Mouse (Mus musculus) midbrain, embryonic 10.5 days (tissue): Measurements from ENCODE around the gene Rdh1. TPM values are rescaled to one million over a fixed set of nuclear protein-coding genes. Genes with fewer than 3 reads are reported as not detected.

Source experiments
- DNase-seq: peaks from one replicate; pipeline ENCODE4 v3.0.0-alpha.2; 2017; ENCODE audit warnings: low spot score
- H3K27ac ChIP-seq: fragments of 300-500 bp; sonication (generic); replicated peaks from 2 replicates; pipeline ENCODE4 v1.5.1; 2016; ENCODE audit warnings: mild to moderate bottlenecking
- H3K27me3 ChIP-seq: fragments of 300-500 bp; sonication (generic); 2 replicates; pipeline ENCODE4 v1.6.1; 2016; ENCODE audit warnings: low read depth, mild to moderate bottlenecking; ENCODE audit not compliant: poor library complexity, severe bottlenecking
- H3K36me3 ChIP-seq: fragments of 300-500 bp; sonication (generic); 2 replicates; pipeline ENCODE4 v1.6.1; 2016; ENCODE audit warnings: mild to moderate bottlenecking, moderate library complexity
- H3K4me1 ChIP-seq: fragments of 300-500 bp; sonication (generic); 2 replicates; pipeline ENCODE4 v1.6.1; 2016
- H3K4me3 ChIP-seq: fragments of 300-500 bp; sonication (generic); 2 replicates; pipeline ENCODE4 v1.5.1; 2016; ENCODE audit warnings: mild to moderate bottlenecking, moderate library complexity
- H3K9me3 ChIP-seq: fragments of 300-500 bp; sonication (generic); replicated peaks from 2 replicates; pipeline ENCODE4 v1.6.1; 2016; ENCODE audit warnings: mild to moderate bottlenecking
- WGBS: fragments of 180-500 bp; shearing (Covaris S2); methylation state at CpG from one replicate; pipeline ENCODE4 v1.1.7; 2016; 5-methylcytosine and 5-hydroxymethylcytosine counted together
- polyA plus RNA-seq: library from polyadenylated mRNA; unstranded; fragments of >200 nt; fragmentation: Nextera tagmentation; extraction: Ambion mirVana; gene quantifications from 2 replicates; pipeline ENCODE4 v1.2.1, GENCODE M21; 2016

The Rdh1 gene
- polyA plus RNA-seq: 0.02 and 0.04 TPM in 2 replicates

- Histone ChIP-seq H3K9me3 (no peaks in the 10 kb centered on the region), H3K36me3 (no peaks in the 10 kb centered on the region), H3K4me3 (no peak within 1 kb of the TSS), H3K27me3 (no peaks in the 10 kb centered on the region), H3K4me1 (no peaks in the 10 kb centered on the region), H3K27ac (no peak within 1 kb of the TSS)
- 80% methylated on average over 9 of the region's 9 CpGs for WGBS
- no peak for DNase-seq
These were observed at the start of gene Rdh1, which contains the start of gene Rdh16f1 for GRCm38 (mm10) chr10:127759181-127760110. Gene Rdh1 (plus strand): TSS chr10:127759721. Gene Rdh16f1 (plus strand): TSS chr10:127759787.

GRCm38 (mm10) chr10:127710331-127710730, 49.2 kb upstream of the Rdh1 start:
- 85% methylated on average over 13 of the region's 13 CpGs for WGBS
- no peaks in the 10 kb centered on the region for H3K9me3 ChIP-seq
- H3K4me1 ChIP-seq: no peaks in the 10 kb centered on the region
- H3K27ac ChIP-seq: no peak overlapping the region
- no peak for DNase-seq
- no peaks in the 10 kb centered on the region for H3K36me3 ChIP-seq
- no peak overlapping the region for H3K4me3 ChIP-seq
- no peaks in the 10 kb centered on the region for H3K27me3 ChIP-seq

DNA sequence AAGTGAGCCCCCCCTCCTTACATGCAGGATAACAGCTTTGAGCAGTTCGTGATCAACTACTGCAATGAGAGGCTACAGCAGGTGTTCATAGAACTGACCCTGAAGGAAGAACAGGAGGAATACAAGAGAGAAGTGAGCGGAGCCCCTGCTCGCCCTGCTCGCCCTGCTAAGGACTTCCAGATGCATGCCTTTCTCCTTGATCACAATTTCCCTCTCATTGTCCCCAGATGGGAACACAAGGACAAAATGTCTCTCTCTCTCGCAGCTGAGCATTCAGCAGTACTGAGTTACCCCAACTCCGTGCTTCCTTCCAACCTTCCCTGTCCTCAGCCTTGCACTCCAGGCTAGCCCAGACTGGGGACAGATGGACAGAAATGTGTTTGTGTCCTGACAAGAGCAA, 46.8 kb upstream of the Rdh1 start:
- Histone ChIP-seq H3K9me3 (no peaks in the 10 kb centered on the region), H3K36me3 (no peaks in the 10 kb centered on the region; the same call in 1 of the 2 replicates), H3K27ac (no peak overlapping the region), H3K4me3 (no peak overlapping the region), H3K27me3 (no peaks in the 10 kb centered on the region), H3K4me1 (no peaks in the 10 kb centered on the region)
- DNase-seq: no peak
- 79% methylated on average over 6 of the region's 6 CpGs for whole genome bisulfite sequencing

- WGBS: 11% methylated on average over 20 of the region's 20 CpGs
- peaks cover 67% of the 10 kb centered on the region for H3K27me3 ChIP-seq
- H3K36me3 ChIP-seq: no peaks in the 10 kb centered on the region
- peaks cover 33% of the 10 kb centered on the region for H3K4me1 ChIP-seq
- DNase-seq: peak; percentile 44
- peak overlapping the region; percentile 40 for H3K4me3 ChIP-seq
- H3K27ac ChIP-seq: peak overlapping the region; percentile 76
- no peaks in the 10 kb centered on the region for H3K9me3 ChIP-seq
These were observed 37.7 kb upstream of the Rdh1 start for GRCm38 (mm10) chr10:127721671-127722418.

DNA sequence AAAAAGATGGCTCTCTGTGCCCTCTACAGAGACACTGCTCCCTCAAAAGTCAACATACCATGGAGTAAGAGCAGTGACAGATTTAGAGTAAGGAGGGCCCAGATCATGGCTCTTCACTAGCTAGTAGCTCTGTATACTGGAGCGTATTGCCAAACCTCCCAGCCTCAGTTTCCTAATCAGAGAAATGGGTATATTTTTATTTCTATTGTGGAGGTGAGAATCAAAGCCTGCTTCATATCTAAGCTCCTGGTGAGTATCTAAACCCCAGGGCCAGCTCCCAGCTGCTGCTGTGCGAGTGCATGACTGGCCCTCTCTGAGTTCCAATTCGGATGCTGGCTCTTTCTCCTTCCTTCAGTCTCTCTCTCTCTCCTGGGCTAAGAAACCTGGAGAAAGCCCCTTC, 35.3 kb upstream of the Rdh1 start, which contains the start of gene Tac2:
Tac2 (plus strand) TSS at position 301 of the 400 bp plus-strand sequence.
- H3K27me3 ChIP-seq: peaks cover 87% of the 10 kb centered on the region
- H3K27ac ChIP-seq: no peak within 1 kb of the TSS
- 80% methylated on average over 3 of the region's 3 CpGs for WGBS
- no peak within 1 kb of the TSS for H3K4me3 ChIP-seq
- H3K36me3 ChIP-seq: no peaks in the 10 kb centered on the region
- H3K4me1 ChIP-seq: peaks cover 33% of the 10 kb centered on the region
- H3K9me3 ChIP-seq: no peaks in the 10 kb centered on the region
- DNase-seq: no peak

GRCm38 (mm10) chr10:127725136-127725535, 34.4 kb upstream of the Rdh1 start:
- no peak for DNase-seq
- H3K9me3 ChIP-seq: no peaks in the 10 kb centered on the region
- no peak overlapping the region for H3K27ac ChIP-seq
- peaks cover 81% of the 10 kb centered on the region for H3K27me3 ChIP-seq
- H3K36me3 ChIP-seq: no peaks in the 10 kb centered on the region
- WGBS: 93% methylated on average over 4 of the region's 4 CpGs
- H3K4me1 ChIP-seq: peaks cover 33% of the 10 kb centered on the region
- H3K4me3 ChIP-seq: no peak overlapping the region

DNA sequence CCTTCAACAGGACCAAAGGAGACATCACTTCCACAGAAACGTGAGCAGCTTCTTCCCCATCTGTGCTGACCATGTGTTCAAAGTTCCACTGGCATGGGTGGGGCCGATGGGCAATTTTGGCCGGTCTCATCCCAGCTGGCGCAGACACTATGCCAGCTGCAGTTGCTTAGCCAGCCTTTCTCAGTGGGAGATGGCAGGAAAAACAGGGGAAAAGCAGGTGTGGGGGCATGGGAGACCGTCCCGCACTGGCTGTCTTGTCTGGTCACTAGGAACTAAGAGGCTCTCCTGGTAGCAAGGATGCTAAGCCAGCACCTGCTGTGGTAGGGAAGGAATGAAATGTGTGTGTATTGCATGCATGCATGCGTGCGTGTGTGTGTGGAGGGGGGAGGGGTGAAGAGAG, 31.1 kb upstream of the Rdh1 start:
- H3K27ac ChIP-seq: no peak overlapping the region
- no peak overlapping the region for H3K4me3 ChIP-seq
- DNase-seq: no peak
- peaks cover 60% of the 10 kb centered on the region for H3K27me3 ChIP-seq
- H3K36me3 ChIP-seq: no peaks in the 10 kb centered on the region
- H3K4me1 ChIP-seq: peaks cover 14% of the 10 kb centered on the region
- WGBS: 78% methylated on average over 8 of the region's 8 CpGs
- H3K9me3 ChIP-seq: no peaks in the 10 kb centered on the region

- no peaks in the 10 kb centered on the region for H3K9me3 ChIP-seq
- H3K27ac ChIP-seq: no peak overlapping the region
- 70% methylated on average over 11 of the region's 11 CpGs for WGBS
- no peaks in the 10 kb centered on the region for H3K36me3 ChIP-seq
- H3K4me3 ChIP-seq: no peak overlapping the region
- DNase-seq: no peak
- peaks cover 48% of the 10 kb centered on the region for H3K27me3 ChIP-seq
- H3K4me1 ChIP-seq: peaks cover 14% of the 10 kb centered on the region
These were observed 29.1 kb upstream of the Rdh1 start for GRCm38 (mm10) chr10:127730285-127730932.

DNA sequence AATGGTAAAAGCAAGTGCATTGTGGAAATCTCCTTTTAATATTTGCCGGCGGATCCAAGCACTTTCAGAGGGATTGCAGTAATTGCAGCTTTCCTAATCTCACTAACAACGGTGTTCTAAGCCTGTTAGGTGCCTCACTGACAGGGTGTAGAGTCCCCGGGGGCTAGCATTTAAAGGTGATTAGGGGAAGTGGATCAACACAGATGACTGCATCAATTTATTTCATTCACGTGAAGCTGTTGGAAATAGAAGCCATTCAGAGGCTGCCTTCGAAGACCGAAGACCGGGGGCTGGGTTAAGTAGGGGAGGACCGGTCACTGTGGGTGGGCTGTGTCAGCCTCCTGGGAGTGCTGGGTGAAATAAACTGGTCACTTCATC, 28.6 kb upstream of the Rdh1 start:
- Histone ChIP-seq H3K27ac (no peak overlapping the region), H3K27me3 (peaks cover 43% of the 10 kb centered on the region), H3K4me1 (peaks cover 14% of the 10 kb centered on the region), H3K9me3 (no peaks in the 10 kb centered on the region), H3K36me3 (no peaks in the 10 kb centered on the region), H3K4me3 (no peak overlapping the region)
- no peak for DNase-seq
- 37% methylated on average over 9 of the region's 9 CpGs for WGBS

DNA sequence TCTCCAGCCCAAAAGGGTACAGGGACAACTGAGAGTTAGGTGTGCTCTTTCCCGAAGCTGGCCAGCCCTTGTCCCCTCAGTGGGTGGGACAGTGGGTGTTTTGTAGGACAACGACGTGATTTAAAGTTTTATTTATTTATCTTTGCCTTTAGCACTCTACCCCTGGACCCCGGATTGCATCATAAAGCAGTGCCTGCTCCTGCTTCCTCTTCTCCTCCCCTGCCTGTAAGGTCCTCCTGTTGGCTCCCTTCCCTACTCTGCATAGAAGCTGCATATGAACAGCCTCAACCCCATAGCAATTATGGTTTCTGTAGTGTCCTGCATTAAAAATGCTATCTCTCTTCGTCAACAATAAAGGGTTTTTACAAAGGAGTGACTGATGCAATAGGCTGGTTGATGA, 28.1 kb upstream of the Rdh1 start:
- Histone ChIP-seq H3K9me3 (no peaks in the 10 kb centered on the region), H3K27ac (no peak overlapping the region), H3K27me3 (peaks cover 42% of the 10 kb centered on the region), H3K4me3 (no peak overlapping the region), H3K36me3 (no peaks in the 10 kb centered on the region), H3K4me1 (peaks cover 14% of the 10 kb centered on the region)
- WGBS: 43% methylated on average over 5 of the region's 5 CpGs
- DNase-seq: no peak

DNA sequence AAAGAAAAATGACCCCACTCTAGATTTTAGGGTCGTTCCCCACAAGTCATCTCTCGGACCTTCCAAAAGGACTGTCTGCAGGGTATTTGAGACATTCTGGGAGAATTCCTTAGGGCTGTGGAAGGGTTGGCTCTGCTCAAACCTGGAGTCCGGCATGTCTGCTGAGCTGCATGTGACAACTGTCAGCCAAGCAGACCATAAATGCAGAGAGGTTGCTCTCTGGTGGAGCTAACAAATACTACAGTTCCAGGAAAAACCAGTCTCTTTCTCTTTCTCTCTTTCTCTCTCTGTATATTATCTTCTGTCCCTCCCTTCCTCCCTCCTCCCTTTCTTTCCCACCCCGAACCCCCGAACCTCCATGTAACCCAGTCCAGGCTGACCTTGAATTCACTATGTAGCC, 25.1 kb upstream of the Rdh1 start:
- H3K27ac ChIP-seq: no peak overlapping the region
- H3K4me1 ChIP-seq: peaks cover 18% of the 10 kb centered on the region
- no peak for DNase-seq
- no peaks in the 10 kb centered on the region for H3K36me3 ChIP-seq
- 52% methylated on average over 5 of the region's 5 CpGs for WGBS
- H3K9me3 ChIP-seq: no peaks in the 10 kb centered on the region
- peaks cover 17% of the 10 kb centered on the region for H3K27me3 ChIP-seq
- H3K4me3 ChIP-seq: no peak overlapping the region

- Histone ChIP-seq H3K36me3 (peaks cover 3% of the 10 kb centered on the region), H3K9me3 (no peaks in the 10 kb centered on the region), H3K27me3 (peaks cover 10% of the 10 kb centered on the region), H3K27ac (no peak overlapping the region), H3K4me1 (peaks cover 23% of the 10 kb centered on the region), H3K4me3 (no peak overlapping the region)
- DNase-seq: no peak
- 82% methylated on average over 2 of the region's 2 CpGs for WGBS
These were observed 23.3 kb upstream of the Rdh1 start for GRCm38 (mm10) chr10:127736266-127736665.
